Mouse (Mus musculus): ENCODE measurements at regions not wholly inside any gene's neighbourhood (a gene's known extent, or its start where the extent isn't known, plus 50 kb on each side); places are given as distances from the start of the nearest gene placed in this dataset.

DNA sequence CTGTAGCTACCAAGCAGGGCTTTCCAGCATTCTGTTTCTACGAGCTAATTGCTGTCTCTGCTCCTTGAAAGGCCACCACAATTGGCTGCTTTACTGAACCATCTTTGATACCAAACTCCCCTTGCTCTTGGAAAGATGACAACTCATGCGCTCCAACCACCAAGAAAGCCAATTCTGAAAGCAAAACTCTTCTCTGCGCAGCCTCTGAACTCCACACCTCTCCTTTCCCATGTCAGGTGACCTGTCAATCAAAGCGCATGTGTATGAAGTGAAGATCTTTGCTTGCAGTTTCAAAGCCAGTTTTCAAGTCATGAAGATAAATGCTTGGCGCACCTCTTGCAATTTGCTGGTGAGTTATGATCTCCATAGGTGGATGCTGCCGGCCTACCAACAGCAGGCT, 687.9 kb upstream of the 4930412O13Rik start:
- no peak overlapping the region for H3K4me3 ChIP-seq
- no peak overlapping the region for H3K9ac ChIP-seq
- WGBS: 88% methylated on average over 6 of the region's 6 CpGs
- H3K9me3 ChIP-seq: no peaks in the 10 kb centered on the region
- no peak overlapping the region for H3K4me2 ChIP-seq
- no peak overlapping the region for H3K27ac ChIP-seq
- no peaks in the 10 kb centered on the region for H3K27me3 ChIP-seq
- H3K4me1 ChIP-seq: no peaks in the 10 kb centered on the region
- no peak for ATAC-seq (ENCODE audit: borderline replicate concordance, extremely low read depth, low FRiP score, low TSS enrichment)
- no peaks in the 10 kb centered on the region for H3K36me3 ChIP-seq

DNA sequence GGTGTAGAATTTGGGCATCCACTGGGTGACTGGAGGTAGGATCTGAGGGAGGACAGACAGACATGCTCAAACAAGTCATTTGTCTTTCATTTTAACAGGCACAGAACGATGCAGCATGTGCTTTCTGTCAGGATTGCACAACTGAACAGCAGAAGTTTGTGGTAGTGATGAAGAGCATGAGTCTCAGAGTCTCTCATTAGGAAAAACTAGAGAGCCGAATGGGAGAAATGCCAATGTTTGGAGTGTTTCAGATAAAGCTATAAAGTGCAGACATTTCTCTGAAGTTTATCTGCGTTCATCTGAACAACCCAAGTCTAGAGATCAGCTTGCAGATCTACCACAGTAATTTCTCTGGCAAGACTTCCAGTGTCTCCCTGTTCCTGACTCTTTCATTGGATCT, 684.0 kb upstream of the 4930412O13Rik start:
- Histone ChIP-seq H3K4me1 (no peaks in the 10 kb centered on the region), H3K9ac (no peak overlapping the region), H3K4me3 (no peak overlapping the region), H3K27me3 (no peaks in the 10 kb centered on the region), H3K36me3 (no peaks in the 10 kb centered on the region), H3K9me3 (no peaks in the 10 kb centered on the region), H3K27ac (no peak overlapping the region), H3K4me2 (no peak overlapping the region)
- peak; percentile 75 for ATAC-seq (ENCODE audit: borderline replicate concordance, extremely low read depth, low FRiP score, low TSS enrichment)
- 21% methylated on average over 3 of the region's 3 CpGs for WGBS

DNA sequence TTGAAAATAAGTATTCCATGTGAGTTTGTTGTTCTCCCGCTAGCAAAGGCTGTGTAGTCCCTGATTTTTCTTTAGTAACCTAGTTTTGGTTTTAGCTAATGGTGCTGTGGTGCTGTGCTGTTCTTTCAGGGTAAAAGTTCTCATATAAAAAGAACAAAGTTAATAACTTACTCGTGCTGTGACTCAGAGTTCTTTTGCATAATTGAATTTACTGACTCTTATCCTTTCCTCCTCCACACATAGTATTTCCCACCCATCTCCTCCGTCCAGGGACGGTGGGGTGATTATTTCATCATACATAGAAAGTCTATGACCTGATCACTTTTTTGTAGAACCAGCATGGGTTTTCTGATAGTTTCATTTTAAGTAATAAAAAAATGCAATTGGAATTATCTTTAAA, 673.1 kb upstream of the 4930412O13Rik start:
- no peaks in the 10 kb centered on the region for H3K9me3 ChIP-seq
- no peak overlapping the region for H3K4me3 ChIP-seq
- no peaks in the 10 kb centered on the region for H3K4me1 ChIP-seq
- ATAC-seq (ENCODE audit: borderline replicate concordance, extremely low read depth, low FRiP score, low TSS enrichment): no peak
- no peaks in the 10 kb centered on the region for H3K36me3 ChIP-seq
- H3K27ac ChIP-seq: no peak overlapping the region
- WGBS: 74% methylated on average over 4 of the region's 4 CpGs
- H3K27me3 ChIP-seq: no peaks in the 10 kb centered on the region
- H3K9ac ChIP-seq: no peak overlapping the region
- no peak overlapping the region for H3K4me2 ChIP-seq

Data from lung, embryonic 15.5 days (tissue).